Comparison of ENCODE assay signal across 9 mouse cellular contexts in the genomic region with DNA sequence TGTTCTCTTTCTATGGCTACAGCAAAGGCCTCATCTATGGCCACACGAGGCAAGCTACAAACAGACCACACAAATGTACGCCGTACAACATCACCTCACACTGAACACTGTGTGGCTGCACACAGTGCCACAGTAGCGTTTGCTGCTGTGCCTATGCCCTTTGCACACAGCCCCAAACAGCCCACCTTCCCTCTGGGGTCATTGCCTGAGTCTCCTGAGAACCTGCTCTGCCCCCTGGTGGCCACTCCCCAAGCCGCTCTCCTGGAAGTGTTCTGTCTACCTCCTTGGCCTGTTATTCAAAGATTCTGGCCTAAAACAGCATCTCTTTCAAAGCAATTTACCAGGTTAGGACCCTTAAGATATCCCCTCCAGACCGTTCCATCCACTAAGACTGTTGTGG. TPM values are rescaled to one million over a fixed set of nuclear protein-coding genes. Genes with fewer than 3 reads are reported as not detected.
DNase-seq lines count a peak whose midpoint lies in the region; ATAC-seq and TF ChIP-seq lines count a peak whose summit lies in the region.
"Had no signal": no experiment of that assay in that cellular context is flagged by ENCODE, and none has a peak within 500 bp of the region (broad histone marks: within the 10 kb centered on the region; RNA-seq: fewer than 3 reads in every experiment).

No protein-coding gene starts in this region.

- peak; percentile 88 for TF ChIP-seq CTCF in left cerebral cortex, adult 2 months (IDR thresholded peaks at IDR 0.05)

- H3K9me3 ChIP-seq in heart, embryonic 11.5 days (replicated peaks; ENCODE audit: control insufficient read depth, low read length), result no peaks in the 10 kb centered on the region
- no peaks in the 10 kb centered on the region for H3K9me3 ChIP-seq in forebrain, embryonic 13.5 days (replicated peaks)
- no peaks in the 10 kb centered on the region for H3K9me3 ChIP-seq in hindbrain, embryonic 16.5 days (ENCODE audit: control insufficient read depth, low read length)
- H3K9me3 ChIP-seq in midbrain, embryonic 13.5 days, result no peaks in the 10 kb centered on the region
- H3K9me3 ChIP-seq: lung, embryonic 15.5 days had no signal

- no peak overlapping the region for H3K4me2 ChIP-seq in heart, embryonic 11.5 days
- no peak overlapping the region for H3K4me2 ChIP-seq in forebrain, embryonic 13.5 days
- H3K4me2 ChIP-seq in hindbrain, embryonic 16.5 days (ENCODE audit: low read length), result no peak overlapping the region
- no peak overlapping the region for H3K4me2 ChIP-seq in midbrain, embryonic 13.5 days (replicated peaks)
- H3K4me2 ChIP-seq: lung, embryonic 15.5 days had no signal

- peaks cover 9% of the 10 kb centered on the region; the same call in 1 of the 2 replicates for H3K27me3 ChIP-seq in heart, embryonic 11.5 days (ENCODE audit: control insufficient read depth, insufficient read depth, low read length)
- no peaks in the 10 kb centered on the region for H3K27me3 ChIP-seq in forebrain, embryonic 13.5 days
- no peaks in the 10 kb centered on the region for H3K27me3 ChIP-seq in hindbrain, embryonic 16.5 days (replicated peaks; ENCODE audit: control insufficient read depth, insufficient read depth, low read length)
- H3K27me3 ChIP-seq in midbrain, embryonic 13.5 days, result no peaks in the 10 kb centered on the region
- H3K27me3 ChIP-seq: lung, embryonic 15.5 days had no signal

- H3K36me3 ChIP-seq in heart, embryonic 11.5 days (ENCODE audit: control insufficient read depth, insufficient read depth, low read length), result no peaks in the 10 kb centered on the region
- peaks cover 26% of the 10 kb centered on the region for H3K36me3 ChIP-seq in forebrain, embryonic 13.5 days (ENCODE audit: poor library complexity, severe bottlenecking)
- no peaks in the 10 kb centered on the region for H3K36me3 ChIP-seq in hindbrain, embryonic 16.5 days (ENCODE audit: control insufficient read depth, insufficient read depth, low read length)
- H3K36me3 ChIP-seq in midbrain, embryonic 13.5 days, result peaks cover 15% of the 10 kb centered on the region

- H3K4me3 ChIP-seq in heart, embryonic 11.5 days (ENCODE audit: low read depth, low read length), result no peak overlapping the region
- no peak overlapping the region for H3K4me3 ChIP-seq in forebrain, embryonic 13.5 days
- H3K4me3 ChIP-seq in hindbrain, embryonic 16.5 days (ENCODE audit: low read length), result no peak overlapping the region
- H3K4me3 ChIP-seq in left cerebral cortex, adult 2 months, result no peak overlapping the region
- H3K4me3 ChIP-seq in midbrain, embryonic 13.5 days (replicated peaks), result no peak overlapping the region
- H3K4me3 ChIP-seq: lung, embryonic 15.5 days had no signal

- no peak overlapping the region for H3K27ac ChIP-seq in heart, embryonic 11.5 days (ENCODE audit: low read depth, low read length)
- H3K27ac ChIP-seq in forebrain, embryonic 13.5 days, result no peak overlapping the region
- no peak overlapping the region for H3K27ac ChIP-seq in hindbrain, embryonic 16.5 days (ENCODE audit: low read depth, low read length)
- no peak overlapping the region for H3K27ac ChIP-seq in left cerebral cortex, adult 2 months
- no peak overlapping the region for H3K27ac ChIP-seq in midbrain, embryonic 13.5 days
- H3K27ac ChIP-seq: lung, embryonic 15.5 days had no signal

- peaks cover 1% of the 10 kb centered on the region; the same call in 1 of the 2 replicates for H3K4me1 ChIP-seq in heart, embryonic 11.5 days (ENCODE audit: control insufficient read depth, insufficient read depth, low read length)
- peaks cover 11% of the 10 kb centered on the region for H3K4me1 ChIP-seq in forebrain, embryonic 13.5 days
- H3K4me1 ChIP-seq in hindbrain, embryonic 16.5 days (ENCODE audit: control insufficient read depth, insufficient read depth, low read depth, low read length), result no peaks in the 10 kb centered on the region
- peaks cover 23% of the 10 kb centered on the region for H3K4me1 ChIP-seq in midbrain, embryonic 13.5 days (replicated peaks)
- H3K4me1 ChIP-seq: lung, embryonic 15.5 days had no signal

- intact Hi-C loops in left cerebral cortex, adult 2 months (cut with DNase I), result loop anchor here (2.0 to 5.0 kb wide), 3 partner anchors 54 to 184 kb away; no protein-coding TSS in a partner anchor

- H3K9ac ChIP-seq in heart, embryonic 11.5 days (ENCODE audit: low read depth, low read length), result no peak overlapping the region
- no peak overlapping the region for H3K9ac ChIP-seq in forebrain, embryonic 13.5 days
- H3K9ac ChIP-seq in hindbrain, embryonic 16.5 days (ENCODE audit: low read depth, low read length), result no peak overlapping the region
- H3K9ac ChIP-seq in midbrain, embryonic 13.5 days (replicated peaks), result no peak overlapping the region
- H3K9ac ChIP-seq: lung, embryonic 15.5 days had no signal

- no peak for ATAC-seq in heart, embryonic 11.5 days (replicated peaks; ENCODE audit: insufficient number of reproducible peaks, low FRiP score, low TSS enrichment)
- peak; percentile 75 for ATAC-seq in forebrain, embryonic 13.5 days
- ATAC-seq in hindbrain, embryonic 16.5 days, result peak; percentile 46
- peak; percentile 70; the same call in 1 of the 2 replicates for ATAC-seq in midbrain, embryonic 13.5 days

- 46% methylated on average over 6 of the region's 6 CpGs for WGBS in heart, embryonic 11.5 days (ENCODE audit: insufficient replicate concordance)
- WGBS in forebrain, embryonic 13.5 days, result 31% methylated on average over 6 of the region's 6 CpGs
- WGBS in hindbrain, embryonic 16.5 days, result 35% methylated on average over 6 of the region's 6 CpGs
- 40% methylated on average over 6 of the region's 6 CpGs for WGBS in midbrain, embryonic 13.5 days

- DNase-seq in heart, adult 11 months, result peak; percentile 93
- peak; percentile 37 for DNase-seq in c-Kit-positive CD71-positive TER-119-positive erythroid progenitor cells, embryonic 14.5 days (ENCODE audit: low spot score)
- DNase-seq in left cerebral cortex, adult 2 months (ENCODE audit: extremely low spot score in 1 of 2, low spot score in 2 of 2), result peak; percentile 70 to 75
- DNase-seq in spleen, postnatal 4 days (ENCODE audit: low spot score in 2 of 2), result peak; percentile 47 to 84

RNA-seq across cellular contexts. Expression of gene Enho, which starts 13.2 kb away (rescaled TPM):
- 4.1 and 4.7 TPM in 2 replicates for polyA plus RNA-seq in heart, embryonic 11.5 days (2014; fragmentation: Nextera tagmentation; extraction: Ambion mirVana)
- 47.8 and 50.6 TPM in 2 replicates for polyA plus RNA-seq in forebrain, embryonic 13.5 days (2015; fragmentation: Nextera tagmentation; extraction: Ambion mirVana)
- 115 and 117 TPM in 2 replicates for polyA plus RNA-seq in hindbrain, embryonic 16.5 days (2015; fragmentation: Nextera tagmentation; extraction: Ambion mirVana)
- 10 to 100 TPM; 58.0 to 63.3 TPM for total RNA-seq in left cerebral cortex, adult 2 months (2021)
- 81.6 and 92.1 TPM in 2 replicates for polyA plus RNA-seq in midbrain, embryonic 13.5 days (2015; fragmentation: Nextera tagmentation; extraction: Ambion mirVana)

RNA-seq across cellular contexts. Expression of gene Cntfr, which starts 43.6 kb away (rescaled TPM):
- polyA plus RNA-seq in heart, embryonic 11.5 days (2014; fragmentation: Nextera tagmentation; extraction: Ambion mirVana), result 4.1 and 4.3 TPM in 2 replicates
- polyA plus RNA-seq in forebrain, embryonic 13.5 days (2015; fragmentation: Nextera tagmentation; extraction: Ambion mirVana), result 21.1 and 21.8 TPM in 2 replicates
- polyA plus RNA-seq in hindbrain, embryonic 16.5 days (2015; fragmentation: Nextera tagmentation; extraction: Ambion mirVana), result 22.5 and 29.5 TPM in 2 replicates
- total RNA-seq in left cerebral cortex, adult 2 months (2021), result 100 to 1,000 TPM; 120 to 127 TPM
- polyA plus RNA-seq in midbrain, embryonic 13.5 days (2015; fragmentation: Nextera tagmentation; extraction: Ambion mirVana), result 27.6 and 32.7 TPM in 2 replicates

RNA-seq across cellular contexts. Expression of gene Il11ra1, which starts 46.5 kb away (rescaled TPM):
- 128 and 137 TPM in 2 replicates for polyA plus RNA-seq in heart, embryonic 11.5 days (2014; fragmentation: Nextera tagmentation; extraction: Ambion mirVana)
- 28.1 and 30.7 TPM in 2 replicates for polyA plus RNA-seq in forebrain, embryonic 13.5 days (2015; fragmentation: Nextera tagmentation; extraction: Ambion mirVana)
- polyA plus RNA-seq in hindbrain, embryonic 16.5 days (2015; fragmentation: Nextera tagmentation; extraction: Ambion mirVana), result 46.4 and 46.6 TPM in 2 replicates
- total RNA-seq in left cerebral cortex, adult 2 months (2021), result 10 to 100 TPM; 43.1 to 47.7 TPM
- polyA plus RNA-seq in midbrain, embryonic 13.5 days (2015; fragmentation: Nextera tagmentation; extraction: Ambion mirVana), result 34.0 and 34.9 TPM in 2 replicates

Comparison
In these comparisons a context has a peak if more than half of its experiments do, and no peak if none do; other contexts are left out.
1. DNase-seq: peak in every context shown above with its lines; median percentile 93 in heart, adult 11 months; 72 in left cerebral cortex, adult 2 months; 66 in spleen, postnatal 4 days; 37 in c-Kit-positive CD71-positive TER-119-positive erythroid progenitor cells, embryonic 14.5 days.